Mouse (Mus musculus) kidney, embryonic 16.5 days (tissue): ENCODE measurements around the gene Gm10220. TPM values are rescaled to one million over a fixed set of nuclear protein-coding genes. Genes with fewer than 3 reads are reported as not detected.
A peak's percentile ranks its signal among the peaks of the same experiment; 100 is the strongest.
"Not testable (repeated sequence)": the region's sequence is repeated elsewhere in the genome, so short reads cannot be mapped to it uniquely, and the experiment has no call there.

ENCODE experiments used
- ATAC-seq: fragments of 200-750 bp; cut with Nextera tagmentation; 2 replicates; pipeline ENCODE4 v1.8.0; 2017; ENCODE audit warnings: moderate TSS enrichment; ENCODE audit not compliant: low FRiP score, low TSS enrichment
- H3K27ac ChIP-seq: fragments of 300-500 bp; sonication (generic); 2 replicates; pipeline ENCODE4 v1.5.1; 2014; ENCODE audit warnings: low read length
- H3K27me3 ChIP-seq: fragments of 300-500 bp; sonication (generic); 2 replicates; pipeline ENCODE4 v1.6.1; 2014; ENCODE audit warnings: low read length, control low read depth, mixed read lengths; ENCODE audit not compliant: insufficient read depth
- H3K36me3 ChIP-seq: fragments of 300-500 bp; sonication (generic); 2 replicates; pipeline ENCODE4 v1.6.1; 2014; ENCODE audit warnings: low read length, control low read depth, mixed read lengths; ENCODE audit not compliant: insufficient read depth
- H3K4me1 ChIP-seq: fragments of 300-500 bp; sonication (generic); 2 replicates; pipeline ENCODE4 v1.6.1; 2014; ENCODE audit warnings: low read length, control low read depth, mixed read lengths; ENCODE audit not compliant: insufficient read depth
- H3K4me2 ChIP-seq: fragments of 300-500 bp; sonication (generic); replicated peaks from 2 replicates; pipeline ENCODE4 v1.6.1; 2014; ENCODE audit warnings: low read depth, low read length
- H3K4me3 ChIP-seq: fragments of 300-500 bp; sonication (generic); 2 replicates; pipeline ENCODE4 v1.5.1; 2014; ENCODE audit warnings: mild to moderate bottlenecking, low read length
- H3K9ac ChIP-seq: fragments of 300-500 bp; sonication (generic); replicated peaks from 2 replicates; pipeline ENCODE4 v1.6.1; 2014; ENCODE audit warnings: low read length
- H3K9me3 ChIP-seq: fragments of 300-500 bp; sonication (generic); 2 replicates; pipeline ENCODE4 v1.6.1; 2016; ENCODE audit warnings: low read length, control low read depth
- WGBS: fragments of 180-500 bp; shearing (Covaris S2); extraction: QIAGEN DNeasy Blood & Tissue Kit; methylation state at CpG from one replicate; pipeline ENCODE4 v1.1.7; 2014; 5-methylcytosine and 5-hydroxymethylcytosine counted together
- polyA plus RNA-seq: library from polyadenylated mRNA; unstranded; fragments of >200 nt; fragmentation: Nextera tagmentation; extraction: Ambion mirVana; gene quantifications from 2 replicates; pipeline ENCODE4 v1.2.1, GENCODE M21; 2015

Gm10220 gene
- polyA plus RNA-seq: 0.06 TPM in 1 of 2 replicates, not detected in the other

GRCm38 (mm10) chr5:26121321-26121720 is at the start of gene Gm10220:
Gene Gm10220 (minus strand): TSS chr5:26121421.
- H3K4me2 ChIP-seq, ATAC-seq, H3K9me3 ChIP-seq, H3K27me3 ChIP-seq, H3K27ac ChIP-seq, H3K4me1 ChIP-seq, H3K9ac ChIP-seq, H3K4me3 ChIP-seq, H3K36me3 ChIP-seq: not testable (repeated sequence)
- no CpG with 5 or more reads among the region's 3 CpGs for WGBS

GRCm38 (mm10) chr5:26169855-26170254 is 48.6 kb upstream of the Gm10220 start:
- WGBS: 80% methylated on average over 1 of the region's 1 CpGs

GRCm38 (mm10) chr5:26165791-26166165 is 44.6 kb upstream of the Gm10220 start:
- no peak for ATAC-seq
- WGBS: 92% methylated on average over 5 of the region's 5 CpGs

More at GRCm38 (mm10) chr5:26169855-26170254, 48.6 kb upstream of the Gm10220 start:
- H3K27ac ChIP-seq: no peak overlapping the region
- ATAC-seq: no peak
- no peak overlapping the region for H3K4me2 ChIP-seq
- H3K27me3 ChIP-seq: no peaks in the 10 kb centered on the region
- no peaks in the 10 kb centered on the region for H3K36me3 ChIP-seq
- H3K9ac ChIP-seq: no peak overlapping the region
- H3K4me1 ChIP-seq: no peaks in the 10 kb centered on the region
- no peak overlapping the region for H3K4me3 ChIP-seq
- no peaks in the 10 kb centered on the region for H3K9me3 ChIP-seq

GRCm38 (mm10) chr5:26165036-26165790 is 44.0 kb upstream of the Gm10220 start:
- ATAC-seq: no peak

More at GRCm38 (mm10) chr5:26165791-26166165, 44.6 kb upstream of the Gm10220 start:
- H3K4me3 ChIP-seq: no peak overlapping the region
- peaks cover 2% of the 10 kb centered on the region; the same call in 1 of the 2 replicates for H3K9me3 ChIP-seq
- H3K36me3 ChIP-seq: no peaks in the 10 kb centered on the region
- no peak overlapping the region for H3K4me2 ChIP-seq
- no peak overlapping the region for H3K9ac ChIP-seq
- H3K27me3 ChIP-seq: no peaks in the 10 kb centered on the region
- no peaks in the 10 kb centered on the region for H3K4me1 ChIP-seq
- H3K27ac ChIP-seq: no peak overlapping the region

GRCm38 (mm10) chr5:26157396-26158170 is 36.4 kb upstream of the Gm10220 start:
- Histone ChIP-seq H3K4me1 (no peaks in the 10 kb centered on the region), H3K27me3 (no peaks in the 10 kb centered on the region), H3K27ac (no peak overlapping the region), H3K36me3 (no peaks in the 10 kb centered on the region), H3K9me3 (no peaks in the 10 kb centered on the region), H3K4me2 (no peak overlapping the region), H3K4me3 (no peak overlapping the region), H3K9ac (no peak overlapping the region)
- 70% methylated on average over 10 of the region's 10 CpGs for WGBS
- ATAC-seq: no peak

More at GRCm38 (mm10) chr5:26165036-26165790, 44.0 kb upstream of the Gm10220 start:
- no peak overlapping the region for H3K27ac ChIP-seq
- H3K9me3 ChIP-seq: peaks cover 2% of the 10 kb centered on the region; the same call in 1 of the 2 replicates
- H3K9ac ChIP-seq: no peak overlapping the region
- H3K36me3 ChIP-seq: no peaks in the 10 kb centered on the region
- 83% methylated on average over 8 of the region's 8 CpGs for WGBS
- H3K4me2 ChIP-seq: no peak overlapping the region
- no peak overlapping the region for H3K4me3 ChIP-seq
- H3K4me1 ChIP-seq: no peaks in the 10 kb centered on the region
- no peaks in the 10 kb centered on the region for H3K27me3 ChIP-seq

- Histone ChIP-seq H3K4me2 (no peak overlapping the region), H3K27me3 (no peaks in the 10 kb centered on the region), H3K36me3 (no peaks in the 10 kb centered on the region), H3K27ac (no peak overlapping the region), H3K9ac (no peak overlapping the region), H3K4me3 (no peak overlapping the region), H3K4me1 (no peaks in the 10 kb centered on the region), H3K9me3 (no peaks in the 10 kb centered on the region)
- ATAC-seq: peak; percentile 51; the same call in 1 of the 2 replicates
- 52% methylated on average over 6 of the region's 6 CpGs for WGBS
These were observed 21.7 kb upstream of the Gm10220 start for GRCm38 (mm10) chr5:26142891-26143290.

GRCm38 (mm10) chr5:26105262-26105661 is 16.0 kb downstream of the Gm10220 start, which contains the start of gene 5031410I06Rik:
Gene 5031410I06Rik (minus strand): TSS chr5:26105362.
- not testable (repeated sequence) for ATAC-seq, H3K27me3 ChIP-seq, H3K4me3 ChIP-seq, H3K9me3 ChIP-seq, H3K27ac ChIP-seq, H3K4me2 ChIP-seq, H3K36me3 ChIP-seq, H3K4me1 ChIP-seq, H3K9ac ChIP-seq
- no CpG with 5 or more reads among the region's 3 CpGs for WGBS

- H3K9ac ChIP-seq, H3K27me3 ChIP-seq, H3K4me3 ChIP-seq, H3K4me1 ChIP-seq, H3K36me3 ChIP-seq, H3K9me3 ChIP-seq, H3K4me2 ChIP-seq, H3K27ac ChIP-seq, ATAC-seq: not testable (repeated sequence)
- WGBS: 67% methylated on average over 1 of the region's 1 CpGs
These were observed 32.0 kb downstream of the Gm10220 start, which contains the start of gene Gm10471 for GRCm38 (mm10) chr5:26089191-26089590. Gene Gm10471 (minus strand): TSS chr5:26089291.

- H3K27ac ChIP-seq, H3K9me3 ChIP-seq, ATAC-seq, H3K9ac ChIP-seq, H3K36me3 ChIP-seq, H3K4me3 ChIP-seq, H3K27me3 ChIP-seq, H3K4me2 ChIP-seq, H3K4me1 ChIP-seq: not testable (repeated sequence)
These were observed 42.2 kb downstream of the Gm10220 start for GRCm38 (mm10) chr5:26079023-26079422.
